Mouse (Mus musculus) hindbrain, embryonic 14.5 days (tissue): ENCODE results near the gene 1700037H04Rik. TPM values are rescaled to one million over a fixed set of nuclear protein-coding genes. Genes with fewer than 3 reads are reported as not detected.

ENCODE experiments used
- ATAC-seq: fragments of 200-750 bp; cut with Nextera tagmentation; 2 replicates; pipeline ENCODE4 v1.8.0; 2017; ENCODE audit warnings: moderate number of reproducible peaks, mild to moderate bottlenecking, moderate TSS enrichment, moderate library complexity; ENCODE audit not compliant: low FRiP score
- DNase-seq: peaks from one replicate; pipeline ENCODE4 v3.0.0-alpha.2; 2015; ENCODE audit warnings: low spot score
- H3K27ac ChIP-seq: fragments of 300-500 bp; sonication (generic); 2 replicates; pipeline ENCODE4 v1.5.1; 2014; ENCODE audit warnings: mild to moderate bottlenecking, moderate library complexity
- H3K27me3 ChIP-seq: fragments of 300-500 bp; sonication (generic); 2 replicates; pipeline ENCODE4 v1.6.1; 2014; ENCODE audit warnings: mild to moderate bottlenecking, low read length, mixed read lengths; ENCODE audit not compliant: control insufficient read depth, insufficient read depth
- H3K36me3 ChIP-seq: fragments of 300-500 bp; sonication (generic); replicated peaks from 2 replicates; pipeline ENCODE4 v1.6.1; 2014; ENCODE audit not compliant: control insufficient read depth, insufficient read depth
- H3K4me1 ChIP-seq: fragments of 300-500 bp; sonication (generic); replicated peaks from 2 replicates; pipeline ENCODE4 v1.6.1; 2014; ENCODE audit warnings: antibody characterized with exemption, low read length, mixed read lengths; ENCODE audit not compliant: control insufficient read depth, insufficient read depth
- H3K4me2 ChIP-seq: fragments of 300-500 bp; sonication (generic); replicated peaks from 2 replicates; pipeline ENCODE4 v1.6.1; 2014; ENCODE audit warnings: mild to moderate bottlenecking, moderate library complexity
- H3K4me3 ChIP-seq: fragments of 300-500 bp; sonication (generic); replicated peaks from 2 replicates; pipeline ENCODE4 v1.5.1; 2014; ENCODE audit warnings: mild to moderate bottlenecking, low read length
- H3K9ac ChIP-seq: fragments of 300-500 bp; sonication (generic); 2 replicates; pipeline ENCODE4 v1.6.1; 2014
- H3K9me3 ChIP-seq: fragments of 300-500 bp; sonication (generic); 2 replicates; pipeline ENCODE4 v1.6.1; 2016; ENCODE audit warnings: low read length; ENCODE audit not compliant: control insufficient read depth
- WGBS: fragments of 180-500 bp; shearing (Covaris S2); extraction: QIAGEN DNeasy Blood & Tissue Kit; methylation state at CpG from one replicate; pipeline ENCODE4 v1.1.7; 2014; 5-methylcytosine and 5-hydroxymethylcytosine counted together
- polyA plus RNA-seq: library from polyadenylated mRNA; unstranded; fragments of >200 nt; fragmentation: Nextera tagmentation; extraction: Ambion mirVana; gene quantifications from 2 replicates; pipeline ENCODE4 v1.2.1, GENCODE M21; 2014

Gene 1700037H04Rik
- polyA plus RNA-seq, 1 experiment from 2014 or later = 87.3 TPM

- peaks cover 29% of the 10 kb centered on the region for H3K4me1 ChIP-seq
- no peaks in the 10 kb centered on the region for H3K9me3 ChIP-seq
- peak overlapping the region; percentile 56 for H3K4me3 ChIP-seq
- H3K9ac ChIP-seq = peak overlapping the region; percentile 64
- H3K4me2 ChIP-seq = peak overlapping the region; percentile 61
- WGBS = under 1% methylated on average over 14 of the region's 14 CpGs
- peak; percentile 11; the same call in 1 of the 2 replicates for ATAC-seq
- H3K27ac ChIP-seq = peak overlapping the region; percentile 55; the same call in 1 of the 2 replicates
- H3K36me3 ChIP-seq = no peaks in the 10 kb centered on the region
- DNase-seq = no peak
- no peaks in the 10 kb centered on the region for H3K27me3 ChIP-seq
Observed at GRCm38 (mm10) chr2:131186343-131186742, 26.5 kb upstream of the 1700037H04Rik start.

- Histone ChIP-seq H3K4me1 (peaks cover 33% of the 10 kb centered on the region), H3K9me3 (no peaks in the 10 kb centered on the region), H3K27ac (peak within 1 kb of the TSS; percentile 97), H3K4me2 (peak within 1 kb of the TSS; percentile 99), H3K27me3 (no peaks in the 10 kb centered on the region), H3K4me3 (peak within 1 kb of the TSS; percentile 73), H3K36me3 (peaks cover 11% of the 10 kb centered on the region; the same call in 1 of the 2 replicates), H3K9ac (peak within 1 kb of the TSS; percentile 86)
- 2% methylated on average over 45 of the region's 57 CpGs for WGBS
- peak; percentile 89 for DNase-seq
- ATAC-seq = peak; percentile 88
Observed at GRCm38 (mm10) chr2:131179990-131180587, 20.2 kb upstream of the 1700037H04Rik start, which contains the start of gene Cenpb. TSS of gene Cenpb (minus strand) at chr2:131180067.

- peaks cover 11% of the 10 kb centered on the region; the same call in 1 of the 2 replicates for H3K36me3 ChIP-seq
- H3K4me1 ChIP-seq = peaks cover 40% of the 10 kb centered on the region
- H3K4me3 ChIP-seq = peak overlapping the region; percentile 73
- DNase-seq = peak; percentile 63
- H3K9ac ChIP-seq = peak overlapping the region; percentile 86
- peak; percentile 75 for ATAC-seq
- under 1% methylated on average over 67 of the region's 67 CpGs for WGBS
- peak overlapping the region; percentile 97 for H3K27ac ChIP-seq
- H3K4me2 ChIP-seq = peak overlapping the region; percentile 99
- no peaks in the 10 kb centered on the region for H3K27me3 ChIP-seq
- H3K9me3 ChIP-seq = no peaks in the 10 kb centered on the region
Observed at GRCm38 (mm10) chr2:131179246-131179886, 19.5 kb upstream of the 1700037H04Rik start.

GRCm38 (mm10) chr2:131178828-131179245, 19.0 kb upstream of the 1700037H04Rik start:
- DNase-seq (no peak), ATAC-seq (no peak)
- H3K4me3 ChIP-seq = peak overlapping the region; percentile 73
- peak overlapping the region; percentile 86 for H3K9ac ChIP-seq
- peak overlapping the region; percentile 99 for H3K4me2 ChIP-seq
- H3K36me3 ChIP-seq = peaks cover 11% of the 10 kb centered on the region; the same call in 1 of the 2 replicates
- H3K4me1 ChIP-seq = peaks cover 45% of the 10 kb centered on the region
- no peaks in the 10 kb centered on the region for H3K9me3 ChIP-seq
- H3K27me3 ChIP-seq = no peaks in the 10 kb centered on the region
- peak overlapping the region; percentile 97 for H3K27ac ChIP-seq
- 22% methylated on average over 26 of the region's 26 CpGs for WGBS

- Histone ChIP-seq H3K4me1 (peaks cover 49% of the 10 kb centered on the region), H3K27ac (no peak overlapping the region)
- WGBS = 77% methylated on average over 9 of the region's 9 CpGs
Observed at GRCm38 (mm10) chr2:131177932-131178331, 18.1 kb upstream of the 1700037H04Rik start.

GRCm38 (mm10) chr2:131176491-131176890, 16.6 kb upstream of the 1700037H04Rik start:
- H3K4me3 ChIP-seq = no peak overlapping the region
- ATAC-seq (no peak), DNase-seq (no peak)
- H3K9ac ChIP-seq = no peak overlapping the region
- H3K9me3 ChIP-seq = no peaks in the 10 kb centered on the region
- H3K27me3 ChIP-seq = peaks cover 21% of the 10 kb centered on the region
- H3K36me3 ChIP-seq = peaks cover 20% of the 10 kb centered on the region
- WGBS = 70% methylated on average over 5 of the region's 5 CpGs
- no peak overlapping the region for H3K27ac ChIP-seq
- peak overlapping the region; percentile 99; the same call in 1 of the 2 replicates for H3K4me2 ChIP-seq
- H3K4me1 ChIP-seq = peaks cover 49% of the 10 kb centered on the region

More at GRCm38 (mm10) chr2:131177932-131178331, 18.1 kb upstream of the 1700037H04Rik start:
- DNase-seq = no peak
- H3K4me2 ChIP-seq = peak overlapping the region; percentile 99
- no peak for ATAC-seq
- H3K9me3 ChIP-seq = no peaks in the 10 kb centered on the region
- peaks cover 11% of the 10 kb centered on the region; the same call in 1 of the 2 replicates for H3K36me3 ChIP-seq
- peaks cover 8% of the 10 kb centered on the region for H3K27me3 ChIP-seq
- peak overlapping the region; percentile 86 for H3K9ac ChIP-seq
- peak overlapping the region; percentile 73 for H3K4me3 ChIP-seq

- DNase-seq = no peak
- Histone ChIP-seq H3K9ac (no peak overlapping the region), H3K36me3 (peaks cover 23% of the 10 kb centered on the region), H3K27ac (no peak overlapping the region), H3K9me3 (no peaks in the 10 kb centered on the region), H3K4me3 (no peak overlapping the region), H3K4me1 (peaks cover 49% of the 10 kb centered on the region), H3K4me2 (no peak overlapping the region), H3K27me3 (peaks cover 25% of the 10 kb centered on the region)
- no peak for ATAC-seq
- 92% methylated on average over 1 of the region's 1 CpGs for WGBS
Observed at GRCm38 (mm10) chr2:131175945-131176309, 16.0 kb upstream of the 1700037H04Rik start.

- Histone ChIP-seq H3K27ac (no peak overlapping the region), H3K27me3 (peaks cover 31% of the 10 kb centered on the region)
- 71% methylated on average over 3 of the region's 3 CpGs for WGBS
Observed at GRCm38 (mm10) chr2:131175286-131175944, 15.5 kb upstream of the 1700037H04Rik start.

GRCm38 (mm10) chr2:131174700-131175099, 14.8 kb upstream of the 1700037H04Rik start:
- WGBS = 4% methylated on average over 11 of the region's 11 CpGs
- H3K9me3 ChIP-seq = no peaks in the 10 kb centered on the region
- peak overlapping the region; percentile 36 for H3K4me3 ChIP-seq
- H3K4me1 ChIP-seq = peaks cover 49% of the 10 kb centered on the region
- H3K27ac ChIP-seq = no peak overlapping the region
- H3K36me3 ChIP-seq = peaks cover 26% of the 10 kb centered on the region
- ATAC-seq = peak; percentile 51
- peak overlapping the region; percentile 49 for H3K9ac ChIP-seq
- peaks cover 33% of the 10 kb centered on the region for H3K27me3 ChIP-seq
- peak overlapping the region; percentile 91 for H3K4me2 ChIP-seq
- peak; percentile 89 for DNase-seq

More at GRCm38 (mm10) chr2:131175286-131175944, 15.5 kb upstream of the 1700037H04Rik start:
- no peak overlapping the region for H3K4me3 ChIP-seq
- H3K9ac ChIP-seq = no peak overlapping the region
- ATAC-seq (no peak), DNase-seq (no peak)
- H3K36me3 ChIP-seq = peaks cover 26% of the 10 kb centered on the region
- H3K9me3 ChIP-seq = no peaks in the 10 kb centered on the region
- H3K4me1 ChIP-seq = peaks cover 49% of the 10 kb centered on the region
- no peak overlapping the region for H3K4me2 ChIP-seq
